Mouse (Mus musculus) heart, adult 2 months (tissue): ENCODE results near the gene Meis1. TPM values are rescaled to one million over a fixed set of nuclear protein-coding genes. Genes with fewer than 3 reads are reported as not detected.

Experiments used
- DNase-seq, 2 experiments: peaks; one replicate each; pipeline ENCODE4 v3.0.0; 2021
- H3K27ac ChIP-seq: fragments of 200-600 bp; 2 replicates; pipeline ENCODE4 v1.8.1; 2022
- H3K27me3 ChIP-seq: fragments of 200-500 bp; 2 replicates; pipeline ENCODE4 v1.6.1; 2012; ENCODE audit warnings: mild to moderate bottlenecking, low read length, inconsistent platforms, mixed read lengths; ENCODE audit not compliant: control insufficient read depth, insufficient read depth
- H3K36me3 ChIP-seq: fragments of 200-500 bp; 2 replicates; pipeline ENCODE4 v1.6.1; 2012; ENCODE audit warnings: low read length, inconsistent platforms; ENCODE audit not compliant: control insufficient read depth, insufficient read depth
- H3K4me1 ChIP-seq: fragments of 200-500 bp; 2 replicates; pipeline ENCODE4 v1.6.1; 2011; ENCODE audit warnings: low read length; ENCODE audit not compliant: control insufficient read depth, insufficient read depth
- H3K4me3 ChIP-seq: fragments of 200-600 bp; 2 replicates; pipeline ENCODE4 v1.8.1; 2022
- H3K79me2 ChIP-seq: fragments of 200-500 bp; replicated peaks from 2 replicates; pipeline ENCODE4 v1.6.1; 2012; ENCODE audit warnings: mild to moderate bottlenecking, inconsistent platforms, low read length, moderate library complexity, mixed read lengths; ENCODE audit not compliant: control insufficient read depth, insufficient read depth
- H3K9ac ChIP-seq: fragments of 200-500 bp; 2 replicates; pipeline ENCODE4 v1.6.1; 2012; ENCODE audit warnings: low read depth, mild to moderate bottlenecking, control low read depth, inconsistent platforms, low read length, mixed read lengths
- CTCF ChIP-seq: fragments of 200-600 bp; IDR thresholded peaks from 2 replicates; pipeline ENCODE4 v1.8.1; 2022; ENCODE audit warnings: antibody characterized with exemption, mild to moderate bottlenecking, moderate library complexity
- EP300 ChIP-seq: fragments of 200-500 bp; IDR thresholded peaks from 2 replicates; pipeline ENCODE4 v1.6.1; 2011; ENCODE audit warnings: low read depth, low read length, control low read depth; ENCODE audit not compliant: insufficient read depth
- POLR2A ChIP-seq: fragments of 200-500 bp; IDR thresholded peaks from 2 replicates; pipeline ENCODE4 v1.6.1; 2011; ENCODE audit warnings: mild to moderate bottlenecking, low read depth, low read length, control low read depth; ENCODE audit not compliant: insufficient read depth
- WGBS: fragments of 180-500 bp; shearing (Covaris S2); methylation state at CpG from one replicate; pipeline ENCODE4 v1.1.7; 2018; 5-methylcytosine and 5-hydroxymethylcytosine counted together
- intact Hi-C: fragments of 180-260 bp; cut with DNase I; formaldehyde crosslinking; loops from one replicate; pipeline ENCODE4 v1.15.1; 2025
- polyA plus RNA-seq: library from polyadenylated mRNA; depleted of rRNA; stranded (reverse); fragments of >200 nt; gene quantifications from 2 replicates; pipeline ENCODE4 v1.2.3, GENCODE M21; 2012
- total RNA-seq, 2 experiments: library from RNA; stranded (reverse); gene quantifications; 2 replicates each; pipeline ENCODE4 v1.2.3; 2021

The Meis1 gene
- total and polyA plus RNA-seq, 3 experiments: 18.2 to 31.4 (median 29.0) TPM

DNA sequence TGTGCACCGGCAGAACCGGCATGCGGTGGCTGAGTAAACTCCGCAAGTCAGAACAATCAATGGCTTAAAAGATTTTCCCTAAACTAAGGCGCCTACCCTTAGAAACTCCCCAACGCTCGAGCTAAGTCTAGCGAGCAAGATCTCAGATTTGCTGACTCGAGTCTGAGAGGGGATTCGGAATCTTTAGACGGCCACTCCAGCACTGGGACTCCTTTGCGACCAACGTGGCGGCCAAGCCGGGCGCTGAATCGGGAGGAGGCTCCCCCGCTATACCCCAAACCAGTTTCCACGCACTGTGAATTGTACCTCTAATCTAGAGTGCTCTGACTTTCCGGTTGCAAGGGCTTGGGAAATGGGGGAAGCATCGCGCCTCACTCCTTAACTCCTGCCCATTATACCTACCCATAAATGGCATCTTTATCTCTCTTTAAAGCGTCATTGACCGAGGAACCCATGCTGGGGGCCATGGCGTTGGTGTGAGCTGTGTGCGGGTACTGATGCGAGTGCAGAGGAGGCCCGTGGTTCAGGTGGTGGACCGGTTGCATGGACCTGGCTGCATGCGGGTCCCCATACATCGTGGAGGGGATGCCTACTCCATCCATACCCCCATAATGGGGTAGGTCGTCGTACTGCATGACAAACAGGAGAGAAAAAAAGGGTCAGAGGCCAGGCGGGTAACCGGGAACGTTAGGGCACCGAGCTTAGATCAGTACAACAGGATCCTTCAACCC is 2.9 kb downstream of the Meis1 start:
- Histone ChIP-seq H3K27ac (peak overlapping the region; percentile 97), H3K4me1 (no peaks in the 10 kb centered on the region), H3K4me3 (peak overlapping the region; percentile 81), H3K79me2 (no peaks in the 10 kb centered on the region), H3K27me3 (no peaks in the 10 kb centered on the region), H3K9ac (peak overlapping the region; percentile 73), H3K36me3 (peaks cover 11% of the 10 kb centered on the region)
- WGBS: 12% methylated on average over 37 of the region's 37 CpGs
- TF ChIP-seq POLR2A: no peak
- no peak for TF ChIP-seq CTCF
- TF ChIP-seq EP300: no peak
- intact Hi-C loops: loop anchor here (5.0 kb wide), 1 partner anchor 864 kb away; no protein-coding TSS in a partner anchor
- DNase-seq: peak; percentile 52 to 65

GRCm38 (mm10) chr11:19015381-19015730 is 3.4 kb downstream of the Meis1 start:
- H3K27ac ChIP-seq: peak overlapping the region; percentile 97
- DNase-seq: no peak
- peaks cover 16% of the 10 kb centered on the region for H3K36me3 ChIP-seq
- H3K4me3 ChIP-seq: peak overlapping the region; percentile 81
- H3K9ac ChIP-seq: peak overlapping the region; percentile 73
- intact Hi-C loops: loop anchor here (5.0 kb wide), 1 partner anchor 863 kb away; no protein-coding TSS in a partner anchor
- H3K4me1 ChIP-seq: no peaks in the 10 kb centered on the region
- 26% methylated on average over 5 of the region's 5 CpGs for WGBS
- no peaks in the 10 kb centered on the region for H3K79me2 ChIP-seq
- H3K27me3 ChIP-seq: no peaks in the 10 kb centered on the region
- TF ChIP-seq EP300: no peak
- no peak for TF ChIP-seq CTCF
- no peak for TF ChIP-seq POLR2A

GRCm38 (mm10) chr11:19014441-19015161 is 4.2 kb downstream of the Meis1 start:
- no peaks in the 10 kb centered on the region for H3K27me3 ChIP-seq
- intact Hi-C loops: loop anchor here (5.0 kb wide), 1 partner anchor 862 kb away; no protein-coding TSS in a partner anchor
- DNase-seq: peak; percentile 52 to 68
- peak overlapping the region; percentile 81 for H3K4me3 ChIP-seq
- no peaks in the 10 kb centered on the region for H3K4me1 ChIP-seq
- H3K9ac ChIP-seq: peak overlapping the region; percentile 75
- H3K27ac ChIP-seq: peak overlapping the region; percentile 97
- no peaks in the 10 kb centered on the region for H3K79me2 ChIP-seq
- WGBS: 30% methylated on average over 35 of the region's 35 CpGs
- peaks cover 16% of the 10 kb centered on the region for H3K36me3 ChIP-seq
- TF ChIP-seq CTCF (no peak), EP300 (no peak), POLR2A (no peak)

DNA sequence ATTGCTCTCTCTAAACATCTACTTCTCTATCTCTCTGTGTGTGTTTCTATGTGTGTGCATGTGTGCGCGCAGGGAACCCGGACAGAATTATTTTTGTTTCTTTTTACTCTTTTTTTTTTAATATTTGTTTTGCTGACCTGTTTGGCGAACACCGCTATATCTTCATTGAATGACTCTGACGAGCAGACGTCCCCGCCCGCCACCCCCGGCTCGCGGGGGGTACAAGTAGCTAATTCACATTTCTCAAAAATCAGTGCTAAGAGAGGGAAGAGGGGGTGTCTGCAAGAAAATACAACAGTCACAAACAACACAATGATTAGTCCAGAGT is 4.7 kb downstream of the Meis1 start:
- no peak for TF ChIP-seq EP300
- TF ChIP-seq POLR2A: no peak
- no peak for TF ChIP-seq CTCF
- 41% methylated on average over 12 of the region's 12 CpGs for WGBS
- no peaks in the 10 kb centered on the region for H3K27me3 ChIP-seq
- intact Hi-C loops: no loop called here
- peak overlapping the region; percentile 97 for H3K27ac ChIP-seq
- no peak for DNase-seq
- no peaks in the 10 kb centered on the region for H3K4me1 ChIP-seq
- H3K9ac ChIP-seq: peak overlapping the region; percentile 75
- H3K36me3 ChIP-seq: peaks cover 16% of the 10 kb centered on the region
- no peaks in the 10 kb centered on the region for H3K79me2 ChIP-seq
- peak overlapping the region; percentile 81 for H3K4me3 ChIP-seq

DNA sequence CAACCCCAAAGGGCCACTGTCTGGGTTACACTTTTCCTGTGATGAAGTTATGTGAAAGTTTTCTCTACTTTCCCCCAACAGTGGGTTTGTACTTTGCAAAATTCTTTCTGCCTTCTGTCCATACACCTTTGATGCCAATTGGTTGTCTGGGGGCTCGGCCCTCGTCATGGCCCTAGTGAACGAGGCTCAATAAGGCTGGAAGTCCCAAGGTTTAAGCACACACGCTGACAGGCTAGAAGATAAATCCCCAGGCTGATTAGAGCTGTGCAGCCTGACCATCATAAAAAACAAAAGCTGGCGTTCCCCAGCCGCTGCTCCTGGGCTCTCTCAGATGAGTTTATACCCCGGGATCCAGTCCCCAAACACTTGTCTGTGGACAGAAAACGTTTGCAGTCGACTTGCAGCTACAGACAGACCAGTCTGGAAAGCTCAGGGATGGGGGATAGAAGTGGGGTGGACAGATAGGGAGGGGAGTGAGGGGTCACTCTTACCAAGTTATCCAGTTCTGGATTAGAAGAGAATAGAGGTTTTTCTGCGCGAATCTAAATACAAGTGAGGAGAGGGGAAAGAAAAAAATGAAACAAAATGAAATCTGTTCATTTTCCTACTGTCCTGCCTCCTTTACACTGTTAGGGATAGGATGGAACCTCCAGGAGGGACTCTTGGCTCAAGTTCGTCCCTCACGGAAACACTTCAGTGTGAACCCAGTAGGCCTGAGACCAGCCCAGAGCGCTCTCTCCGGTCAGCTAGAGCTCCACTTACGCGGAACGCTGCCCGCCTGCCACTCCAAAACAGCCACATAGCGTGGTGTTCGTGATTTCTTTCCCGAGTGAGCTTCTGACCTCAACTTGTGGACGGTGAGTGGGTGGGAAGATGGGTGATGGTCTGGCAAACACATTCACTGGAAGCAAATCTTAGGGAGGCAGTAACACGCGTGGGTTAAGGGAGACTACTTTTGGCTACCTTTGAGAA is 5.4 kb downstream of the Meis1 start:
- Histone ChIP-seq H3K4me1 (peaks cover 2% of the 10 kb centered on the region; the same call in 1 of the 2 replicates), H3K27ac (peak overlapping the region; percentile 97), H3K79me2 (no peaks in the 10 kb centered on the region), H3K27me3 (no peaks in the 10 kb centered on the region), H3K9ac (peak overlapping the region; percentile 75), H3K4me3 (peak overlapping the region; percentile 81), H3K36me3 (peaks cover 16% of the 10 kb centered on the region)
- WGBS: 40% methylated on average over 25 of the region's 25 CpGs
- intact Hi-C loops: loop anchor here (2.0 kb wide), 1 partner anchor 57 kb away; no protein-coding TSS in a partner anchor
- DNase-seq: peak; percentile 69 to 70
- TF ChIP-seq CTCF (no peak), EP300 (no peak), POLR2A (no peak)
